Mouse (Mus musculus): Measurements from ENCODE around the gene Smad1. TPM values are rescaled to one million over a fixed set of nuclear protein-coding genes. Genes with fewer than 3 reads are reported as not detected.

The Smad1 gene
- polyA plus RNA-seq, 1 experiment from 2014 or later, result 62.9 TPM

- H3K36me3 ChIP-seq, result no peaks in the 10 kb centered on the region
- peaks cover 62% of the 10 kb centered on the region for H3K4me1 ChIP-seq (replicated peaks)
- ATAC-seq (ENCODE audit: low FRiP score, low read depth), result no peak
- peak overlapping the region; percentile 97 for H3K9ac ChIP-seq
- peak overlapping the region; percentile 98 for H3K27ac ChIP-seq (replicated peaks)
- no peaks in the 10 kb centered on the region for H3K9me3 ChIP-seq
- 26% methylated on average over 6 of the region's 6 CpGs for WGBS
- H3K27me3 ChIP-seq, result no peaks in the 10 kb centered on the region
- peak overlapping the region; percentile 62 for H3K4me2 ChIP-seq
- peak overlapping the region; percentile 96 for H3K4me3 ChIP-seq
These were observed 2.4 kb downstream of the Smad1 start for GRCm38 (mm10) chr8:79396911-79397310.

- Histone ChIP-seq H3K4me2 (no peak overlapping the region), H3K4me3 (no peak overlapping the region), H3K9me3 (no peaks in the 10 kb centered on the region), H3K27ac (replicated peaks) (no peak overlapping the region), H3K4me1 (replicated peaks) (peaks cover 64% of the 10 kb centered on the region), H3K9ac (no peak overlapping the region), H3K27me3 (no peaks in the 10 kb centered on the region), H3K36me3 (no peaks in the 10 kb centered on the region)
- ATAC-seq (ENCODE audit: low FRiP score, low read depth), result no peak
- WGBS, result 75% methylated on average over 9 of the region's 9 CpGs
These were observed 5.3 kb downstream of the Smad1 start for GRCm38 (mm10) chr8:79394009-79394408.

- WGBS, result 86% methylated on average over 5 of the region's 5 CpGs
- H3K27me3 ChIP-seq, result no peaks in the 10 kb centered on the region
- H3K4me2 ChIP-seq, result no peak overlapping the region
- H3K4me3 ChIP-seq, result no peak overlapping the region
- no peaks in the 10 kb centered on the region for H3K36me3 ChIP-seq
- H3K9ac ChIP-seq, result no peak overlapping the region
- H3K4me1 ChIP-seq (replicated peaks), result peaks cover 67% of the 10 kb centered on the region
- no peaks in the 10 kb centered on the region for H3K9me3 ChIP-seq
- ATAC-seq (ENCODE audit: low FRiP score, low read depth), result no peak
- H3K27ac ChIP-seq (replicated peaks), result no peak overlapping the region
These were observed 6.1 kb downstream of the Smad1 start for GRCm38 (mm10) chr8:79393215-79393614.

GRCm38 (mm10) chr8:79392649-79393048, 6.7 kb downstream of the Smad1 start:
- Histone ChIP-seq H3K4me1 (replicated peaks) (peaks cover 65% of the 10 kb centered on the region), H3K27ac (replicated peaks) (no peak overlapping the region), H3K36me3 (no peaks in the 10 kb centered on the region), H3K9ac (no peak overlapping the region), H3K27me3 (no peaks in the 10 kb centered on the region), H3K9me3 (no peaks in the 10 kb centered on the region), H3K4me2 (no peak overlapping the region), H3K4me3 (no peak overlapping the region)
- WGBS, result 32% methylated on average over 6 of the region's 6 CpGs
- no peak for ATAC-seq (ENCODE audit: low FRiP score, low read depth)

- WGBS, result 71% methylated on average over 13 of the region's 13 CpGs
- Histone ChIP-seq H3K27me3 (no peaks in the 10 kb centered on the region), H3K9ac (no peak overlapping the region), H3K9me3 (no peaks in the 10 kb centered on the region), H3K4me2 (no peak overlapping the region), H3K27ac (replicated peaks) (no peak overlapping the region), H3K4me1 (replicated peaks) (peaks cover 53% of the 10 kb centered on the region), H3K4me3 (no peak overlapping the region), H3K36me3 (no peaks in the 10 kb centered on the region)
- no peak for ATAC-seq (ENCODE audit: low FRiP score, low read depth)
These were observed 7.9 kb downstream of the Smad1 start for GRCm38 (mm10) chr8:79391454-79391853.

GRCm38 (mm10) chr8:79389074-79389786, 10.1 kb downstream of the Smad1 start:
- Histone ChIP-seq H3K9ac (no peak overlapping the region), H3K4me3 (no peak overlapping the region), H3K27ac (replicated peaks) (no peak overlapping the region), H3K9me3 (no peaks in the 10 kb centered on the region), H3K4me1 (replicated peaks) (peaks cover 46% of the 10 kb centered on the region), H3K27me3 (no peaks in the 10 kb centered on the region), H3K36me3 (no peaks in the 10 kb centered on the region), H3K4me2 (no peak overlapping the region)
- 87% methylated on average over 23 of the region's 23 CpGs for WGBS
- no peak for ATAC-seq (ENCODE audit: low FRiP score, low read depth)

GRCm38 (mm10) chr8:79386831-79387230, 12.5 kb downstream of the Smad1 start:
- Histone ChIP-seq H3K9ac (no peak overlapping the region), H3K4me1 (replicated peaks) (peaks cover 46% of the 10 kb centered on the region), H3K27ac (replicated peaks) (no peak overlapping the region), H3K27me3 (no peaks in the 10 kb centered on the region), H3K4me2 (no peak overlapping the region), H3K36me3 (no peaks in the 10 kb centered on the region), H3K9me3 (no peaks in the 10 kb centered on the region), H3K4me3 (no peak overlapping the region)
- no peak for ATAC-seq (ENCODE audit: low FRiP score, low read depth)
- WGBS, result 96% methylated on average over 5 of the region's 5 CpGs

- Histone ChIP-seq H3K27me3 (no peaks in the 10 kb centered on the region), H3K4me3 (no peak overlapping the region), H3K36me3 (no peaks in the 10 kb centered on the region), H3K9me3 (no peaks in the 10 kb centered on the region), H3K27ac (replicated peaks) (no peak overlapping the region), H3K4me1 (replicated peaks) (peaks cover 48% of the 10 kb centered on the region), H3K4me2 (no peak overlapping the region), H3K9ac (no peak overlapping the region)
- ATAC-seq (ENCODE audit: low FRiP score, low read depth), result no peak
- 80% methylated on average over 6 of the region's 6 CpGs for WGBS
These were observed 13.0 kb downstream of the Smad1 start for GRCm38 (mm10) chr8:79386358-79386757.

- ATAC-seq (ENCODE audit: low FRiP score, low read depth), result no peak
- H3K4me1 ChIP-seq (replicated peaks), result peaks cover 62% of the 10 kb centered on the region
- no peaks in the 10 kb centered on the region for H3K9me3 ChIP-seq
- H3K27ac ChIP-seq (replicated peaks), result no peak overlapping the region
- H3K9ac ChIP-seq, result no peak overlapping the region
- H3K4me3 ChIP-seq, result no peak overlapping the region
- WGBS, result 23% methylated on average over 25 of the region's 25 CpGs
- no peaks in the 10 kb centered on the region for H3K27me3 ChIP-seq
- no peaks in the 10 kb centered on the region for H3K36me3 ChIP-seq
- H3K4me2 ChIP-seq, result peak overlapping the region; percentile 9
These were observed 14.7 kb downstream of the Smad1 start for GRCm38 (mm10) chr8:79384276-79385271.

GRCm38 (mm10) chr8:79382857-79383262, 16.5 kb downstream of the Smad1 start:
- no peaks in the 10 kb centered on the region for H3K9me3 ChIP-seq
- no peaks in the 10 kb centered on the region for H3K36me3 ChIP-seq
- WGBS, result 11% methylated on average over 8 of the region's 8 CpGs
- no peak for ATAC-seq (ENCODE audit: low FRiP score, low read depth)
- H3K9ac ChIP-seq, result no peak overlapping the region
- no peak overlapping the region for H3K4me3 ChIP-seq
- peaks cover 58% of the 10 kb centered on the region for H3K4me1 ChIP-seq (replicated peaks)
- H3K27me3 ChIP-seq, result no peaks in the 10 kb centered on the region
- no peak overlapping the region for H3K4me2 ChIP-seq
- H3K27ac ChIP-seq (replicated peaks), result no peak overlapping the region

- no peak overlapping the region for H3K4me2 ChIP-seq
- peaks cover 6% of the 10 kb centered on the region; the same call in 1 of the 2 replicates for H3K36me3 ChIP-seq
- no peaks in the 10 kb centered on the region for H3K27me3 ChIP-seq
- no peak overlapping the region for H3K9ac ChIP-seq
- H3K9me3 ChIP-seq, result no peaks in the 10 kb centered on the region
- peak; percentile 13; the same call in 1 of the 2 replicates for ATAC-seq (ENCODE audit: low FRiP score, low read depth)
- no peak overlapping the region for H3K4me3 ChIP-seq
- H3K27ac ChIP-seq (replicated peaks), result no peak overlapping the region
- 37% methylated on average over 6 of the region's 6 CpGs for WGBS
- peaks cover 58% of the 10 kb centered on the region for H3K4me1 ChIP-seq (replicated peaks)
These were observed 17.5 kb downstream of the Smad1 start for GRCm38 (mm10) chr8:79381771-79382170.

GRCm38 (mm10) chr8:79380386-79380785, 18.9 kb downstream of the Smad1 start:
- no peak overlapping the region for H3K4me3 ChIP-seq
- H3K9ac ChIP-seq, result no peak overlapping the region
- 42% methylated on average over 1 of the region's 1 CpGs for WGBS
- no peak overlapping the region for H3K4me2 ChIP-seq
- no peak for ATAC-seq (ENCODE audit: low FRiP score, low read depth)
- H3K4me1 ChIP-seq (replicated peaks), result peaks cover 56% of the 10 kb centered on the region
- peaks cover 7% of the 10 kb centered on the region; the same call in 1 of the 2 replicates for H3K36me3 ChIP-seq
- H3K27ac ChIP-seq (replicated peaks), result no peak overlapping the region
- no peaks in the 10 kb centered on the region for H3K9me3 ChIP-seq
- H3K27me3 ChIP-seq, result no peaks in the 10 kb centered on the region

All from hindbrain, embryonic 15.5 days (tissue).